Mouse (Mus musculus): ENCODE results near the gene Olfr48.

Olfr48 gene

GRCm38 (mm10) chr2:89848105-89848504 lies at the start of gene Olfr48:
Gene Olfr48, minus strand, starts transcription at chr2:89848205.
- no peak for DNase-seq (ENCODE audit: low spot score)

GRCm38 (mm10) chr2:89878137-89878536 lies 30.1 kb upstream of the Olfr48 start, which contains the start of gene Olfr1257:
Gene Olfr1257, plus strand, starts transcription at chr2:89878437.
- no peak for DNase-seq (ENCODE audit: low spot score)

GRCm38 (mm10) chr2:89849230-89849629 lies 1.2 kb upstream of the Olfr48 start:
- DNase-seq (ENCODE audit: low spot score): no peak

- DNase-seq (ENCODE audit: low spot score): no peak
Observed at GRCm38 (mm10) chr2:89841455-89841854, 6.5 kb downstream of the Olfr48 start, which contains the start of gene Olfr1256. Gene Olfr1256, minus strand, starts transcription at chr2:89841555.

GRCm38 (mm10) chr2:89820216-89820615 lies 27.8 kb downstream of the Olfr48 start:
- DNase-seq (ENCODE audit: low spot score): no peak

GRCm38 (mm10) chr2:89811751-89812150 lies 36.3 kb downstream of the Olfr48 start, which contains the start of gene Olfr1255:
Gene Olfr1255, plus strand, starts transcription at chr2:89812051.
- no peak for DNase-seq (ENCODE audit: low spot score)

- no peak for DNase-seq (ENCODE audit: low spot score)
Observed at GRCm38 (mm10) chr2:89810751-89811150, 37.3 kb downstream of the Olfr48 start.

- no peak for DNase-seq (ENCODE audit: low spot score)
Observed at GRCm38 (mm10) chr2:89799583-89799982, 48.4 kb downstream of the Olfr48 start.

GRCm38 (mm10) chr2:89793519-89793918 lies 54.5 kb downstream of the Olfr48 start, which contains the start of gene Olfr1254:
Gene Olfr1254, minus strand, starts transcription at chr2:89793619.
- DNase-seq (ENCODE audit: low spot score): no peak
